Mouse (Mus musculus) retina, postnatal 7 days (tissue): ENCODE data around the gene Cirbp.
"Not testable (repeated sequence)": the region's sequence is repeated elsewhere in the genome, so short reads cannot be mapped to it uniquely, and the experiment has no call there.

Experiments used
- DNase-seq: peaks from one replicate; pipeline ENCODE4 v3.0.0-alpha.2; 2012; ENCODE audit warnings: low read depth, low spot score

Cirbp gene

GRCm38 (mm10) chr10:80208248-80208647 is 42.5 kb downstream of the Cirbp start:
- DNase-seq = no peak

- no peak for DNase-seq
Observed at GRCm38 (mm10) chr10:80208841-80209371, 43.1 kb downstream of the Cirbp start.

GRCm38 (mm10) chr10:80211547-80212103 is 45.8 kb downstream of the Cirbp start:
- DNase-seq = not testable (repeated sequence)

- DNase-seq = no peak
Observed at GRCm38 (mm10) chr10:80215048-80215772, 49.4 kb downstream of the Cirbp start.

GRCm38 (mm10) chr10:80220676-80221075 is 54.9 kb downstream of the Cirbp start:
- no peak for DNase-seq
